Mouse (Mus musculus): Measurements from ENCODE around the gene Zfp689. TPM values are rescaled to one million over a fixed set of nuclear protein-coding genes. Genes with fewer than 3 reads are reported as not detected.

Gene Zfp689
- polyA plus RNA-seq, 1 experiment from 2014 or later: 4.3 TPM

DNA sequence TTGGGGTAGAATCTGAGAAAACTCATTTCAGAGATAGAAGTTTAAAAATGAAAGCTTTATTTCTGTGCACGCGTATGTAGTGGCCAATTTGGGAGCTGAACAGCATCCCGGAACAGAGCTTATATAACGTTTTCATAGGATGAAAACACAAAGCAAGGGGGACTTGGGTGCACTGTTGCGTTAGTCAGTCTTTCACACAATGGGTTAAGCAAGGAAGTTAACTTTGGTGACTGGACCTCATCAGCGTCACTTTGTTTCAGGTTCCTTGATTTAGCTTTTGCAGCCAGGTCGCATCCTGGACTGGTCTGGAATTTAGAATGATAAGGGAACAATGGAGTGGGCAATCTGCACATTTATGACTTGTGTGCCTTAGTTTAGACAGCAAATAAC is 55.0 kb downstream of the Zfp689 start:
- Histone ChIP-seq H3K27ac (ENCODE audit: low read length) (peak overlapping the region; percentile 56), H3K4me2 (ENCODE audit: low read depth, low read length) (peak overlapping the region; percentile 72), H3K4me1 (ENCODE audit: control insufficient read depth, insufficient read depth, low read length) (peaks cover 11% of the 10 kb centered on the region), H3K9me3 (replicated peaks; ENCODE audit: control insufficient read depth, low read length) (no peaks in the 10 kb centered on the region), H3K9ac (ENCODE audit: low read length) (peak overlapping the region; percentile 65), H3K4me3 (ENCODE audit: low read length) (peak overlapping the region; percentile 71), H3K36me3 (ENCODE audit: control insufficient read depth, insufficient read depth) (peaks cover 5% of the 10 kb centered on the region; the same call in 1 of the 2 replicates), H3K27me3 (ENCODE audit: control insufficient read depth, insufficient read depth, low read length) (no peaks in the 10 kb centered on the region)
- 11% methylated on average over 7 of the region's 7 CpGs for WGBS
- peak; percentile 0; the same call in 1 of the 2 replicates for ATAC-seq (replicated peaks; ENCODE audit: extremely low read depth, insufficient read depth, low FRiP score)

DNA sequence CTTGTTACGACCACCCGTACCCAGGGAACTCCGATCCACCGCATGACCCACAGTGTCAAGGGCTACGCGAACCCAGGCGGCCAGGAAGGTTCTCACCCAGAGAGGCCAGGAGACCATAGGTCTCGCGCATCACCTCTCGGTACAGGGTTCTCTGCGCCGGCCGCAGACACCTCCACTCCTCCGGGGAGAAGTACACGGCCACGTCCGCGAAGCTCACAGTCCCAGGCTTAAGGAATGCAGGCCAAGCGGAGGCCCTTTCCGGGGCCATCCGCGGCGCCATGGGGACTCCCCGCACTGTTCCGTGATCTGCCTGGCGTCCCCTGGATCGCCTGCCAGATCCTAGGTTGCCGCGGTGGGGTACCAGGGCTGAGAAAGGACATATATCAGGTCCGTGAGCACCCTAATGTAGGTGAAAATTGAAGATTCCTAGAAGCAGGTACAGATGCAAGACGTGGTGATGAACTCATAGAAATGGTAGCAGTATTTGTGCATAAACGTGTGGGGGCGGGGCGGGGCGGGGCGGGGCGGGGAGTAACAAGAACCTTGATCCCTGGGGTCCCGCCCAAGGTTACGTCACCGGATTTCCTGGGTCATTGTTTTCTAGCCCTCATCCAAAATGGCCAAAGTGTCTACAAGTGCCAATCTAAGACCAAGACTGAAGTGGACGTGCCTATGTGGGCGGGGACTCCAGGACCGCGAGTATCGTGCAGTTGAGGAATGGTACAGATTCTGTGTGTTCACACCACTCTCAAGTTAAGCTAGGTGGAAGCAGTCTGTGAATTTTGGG is 55.6 kb downstream of the Zfp689 start, which contains the start of gene E430018J23Rik:
Gene E430018J23Rik (minus strand): TSS at position 473 of the 787 bp plus-strand sequence.
- H3K9me3 ChIP-seq (replicated peaks; ENCODE audit: control insufficient read depth, low read length): no peaks in the 10 kb centered on the region
- H3K36me3 ChIP-seq (ENCODE audit: control insufficient read depth, insufficient read depth): peaks cover 5% of the 10 kb centered on the region; the same call in 1 of the 2 replicates
- peak within 1 kb of the TSS; percentile 89 for H3K27ac ChIP-seq (ENCODE audit: low read length)
- peaks cover 11% of the 10 kb centered on the region for H3K4me1 ChIP-seq (ENCODE audit: control insufficient read depth, insufficient read depth, low read length)
- peak within 1 kb of the TSS; percentile 71 for H3K4me3 ChIP-seq (ENCODE audit: low read length)
- peak; percentile 96 for ATAC-seq (replicated peaks; ENCODE audit: extremely low read depth, insufficient read depth, low FRiP score)
- H3K9ac ChIP-seq (ENCODE audit: low read length): peak within 1 kb of the TSS; percentile 88
- H3K4me2 ChIP-seq (ENCODE audit: low read depth, low read length): peak within 1 kb of the TSS; percentile 72
- under 1% methylated on average over 44 of the region's 45 CpGs for WGBS
- no peaks in the 10 kb centered on the region for H3K27me3 ChIP-seq (ENCODE audit: control insufficient read depth, insufficient read depth, low read length)

DNA sequence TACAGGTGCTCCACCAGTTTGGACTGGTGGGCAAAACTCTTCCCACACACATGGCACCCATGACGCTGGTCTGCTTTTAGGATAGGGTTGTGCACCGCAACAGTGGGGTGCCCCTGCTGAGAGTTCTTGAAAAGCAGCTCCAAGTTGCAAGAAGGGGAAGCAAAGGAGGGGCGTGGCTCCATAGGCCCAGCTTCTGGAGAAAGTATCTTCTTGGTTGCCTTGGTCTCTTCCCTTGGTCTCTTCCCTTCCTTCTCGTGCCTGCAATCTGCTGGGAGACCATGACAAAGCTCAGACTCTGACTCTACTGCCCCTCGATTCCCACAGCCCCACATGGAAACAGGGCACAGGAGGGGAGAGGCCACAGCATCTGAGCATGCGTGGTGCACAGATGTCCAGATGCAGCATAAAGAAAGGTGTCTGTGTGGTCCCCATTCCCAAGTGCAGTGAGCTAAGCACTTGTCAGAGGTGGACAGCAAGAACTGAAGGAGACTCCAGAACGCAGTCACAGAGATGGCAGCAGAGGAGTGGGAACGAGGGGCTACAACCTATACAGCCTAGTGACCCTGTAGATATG is 56.6 kb downstream of the Zfp689 start:
- H3K27me3 ChIP-seq (ENCODE audit: control insufficient read depth, insufficient read depth, low read length): no peaks in the 10 kb centered on the region
- H3K36me3 ChIP-seq (ENCODE audit: control insufficient read depth, insufficient read depth): peaks cover 5% of the 10 kb centered on the region; the same call in 1 of the 2 replicates
- H3K4me2 ChIP-seq (ENCODE audit: low read depth, low read length): peak overlapping the region; percentile 72
- peak overlapping the region; percentile 88 for H3K9ac ChIP-seq (ENCODE audit: low read length)
- no peak for ATAC-seq (replicated peaks; ENCODE audit: extremely low read depth, insufficient read depth, low FRiP score)
- no peak overlapping the region for H3K27ac ChIP-seq (ENCODE audit: low read length)
- H3K4me3 ChIP-seq (ENCODE audit: low read length): peak overlapping the region; percentile 71
- peaks cover 11% of the 10 kb centered on the region for H3K4me1 ChIP-seq (ENCODE audit: control insufficient read depth, insufficient read depth, low read length)
- no peaks in the 10 kb centered on the region for H3K9me3 ChIP-seq (replicated peaks; ENCODE audit: control insufficient read depth, low read length)
- 85% methylated on average over 8 of the region's 8 CpGs for WGBS

Small RNA genes within 50 kb of the gene (microRNA-seq; reads per million reads assigned to microRNA genes)
- gene Gm47278: not detected
- not detected for gene Mir7060

Other genes with a start within 250 kb of the Zfp689 start
- gene Tbc1d10b, start 240.7 kb downstream of the Zfp689 start, polyA plus RNA-seq (2015; fragmentation: Nextera tagmentation; extraction: Ambion mirVana): 15.2 and 22.3 TPM in 2 replicates
- gene Mylpf, start 240.3 kb downstream of the Zfp689 start, polyA plus RNA-seq (2015; fragmentation: Nextera tagmentation; extraction: Ambion mirVana): 16.2 and 31.6 TPM in 2 replicates
- 21.0 and 21.9 TPM in 2 replicates for gene Zfp553, start 216.1 kb downstream of the Zfp689 start, polyA plus RNA-seq (2015; fragmentation: Nextera tagmentation; extraction: Ambion mirVana)
- gene Sept1, start 216.0 kb downstream of the Zfp689 start, polyA plus RNA-seq (2015; fragmentation: Nextera tagmentation; extraction: Ambion mirVana): 35.1 and 57.5 TPM in 2 replicates
- 38.0 and 39.6 TPM in 2 replicates for gene Zfp771, start 204.9 kb downstream of the Zfp689 start, polyA plus RNA-seq (2015; fragmentation: Nextera tagmentation; extraction: Ambion mirVana)
- 129 and 142 TPM in 2 replicates for gene Dctpp1, start 188.4 kb downstream of the Zfp689 start, polyA plus RNA-seq (2015; fragmentation: Nextera tagmentation; extraction: Ambion mirVana)
- 48.7 and 52.8 TPM in 2 replicates for gene Sephs2, start 175.1 kb downstream of the Zfp689 start, polyA plus RNA-seq (2015; fragmentation: Nextera tagmentation; extraction: Ambion mirVana)
- 3.3 and 8.1 TPM in 2 replicates for gene Itgal, start 152.9 kb downstream of the Zfp689 start, polyA plus RNA-seq (2015; fragmentation: Nextera tagmentation; extraction: Ambion mirVana)
- 17.1 and 20.0 TPM in 2 replicates for gene Zfp768, start 103.6 kb downstream of the Zfp689 start, polyA plus RNA-seq (2015; fragmentation: Nextera tagmentation; extraction: Ambion mirVana)
- 5.3 and 5.5 TPM in 2 replicates for gene Zfp747, start 73.1 kb downstream of the Zfp689 start, polyA plus RNA-seq (2015; fragmentation: Nextera tagmentation; extraction: Ambion mirVana)
- 4.5 and 4.9 TPM in 2 replicates for gene 9130019O22Rik, start 62.0 kb downstream of the Zfp689 start, polyA plus RNA-seq (2015; fragmentation: Nextera tagmentation; extraction: Ambion mirVana)
- 4.7 and 5.6 TPM in 2 replicates for gene E430018J23Rik, start 55.5 kb downstream of the Zfp689 start, polyA plus RNA-seq (2015; fragmentation: Nextera tagmentation; extraction: Ambion mirVana)
- gene Zfp764, start 42.3 kb downstream of the Zfp689 start, polyA plus RNA-seq (2015; fragmentation: Nextera tagmentation; extraction: Ambion mirVana): 6.5 and 6.6 TPM in 2 replicates
- gene Zfp688, start 27.1 kb downstream of the Zfp689 start, polyA plus RNA-seq (2015; fragmentation: Nextera tagmentation; extraction: Ambion mirVana): 14.1 and 14.8 TPM in 2 replicates
- 31.6 and 31.8 TPM in 2 replicates for gene Prr14, start 10.5 kb upstream of the Zfp689 start, polyA plus RNA-seq (2015; fragmentation: Nextera tagmentation; extraction: Ambion mirVana)
- gene Fbrs, start 30.0 kb upstream of the Zfp689 start, polyA plus RNA-seq (2015; fragmentation: Nextera tagmentation; extraction: Ambion mirVana): 8.3 and 8.9 TPM in 2 replicates
- 27.7 and 29.8 TPM in 2 replicates for gene Srcap, start 62.8 kb upstream of the Zfp689 start, polyA plus RNA-seq (2015; fragmentation: Nextera tagmentation; extraction: Ambion mirVana)
- 8.7 and 9.2 TPM in 2 replicates for gene Gm42715, start 70.4 kb upstream of the Zfp689 start, polyA plus RNA-seq (2015; fragmentation: Nextera tagmentation; extraction: Ambion mirVana)
- 3.8 and 3.9 TPM in 2 replicates for gene Tmem265, start 112.2 kb upstream of the Zfp689 start, polyA plus RNA-seq (2015; fragmentation: Nextera tagmentation; extraction: Ambion mirVana)
- gene Phkg2, start 124.2 kb upstream of the Zfp689 start, polyA plus RNA-seq (2015; fragmentation: Nextera tagmentation; extraction: Ambion mirVana): 33.2 and 36.6 TPM in 2 replicates
- gene Ccdc189, start 139.4 kb upstream of the Zfp689 start, polyA plus RNA-seq (2015; fragmentation: Nextera tagmentation; extraction: Ambion mirVana): 14.0 and 15.8 TPM in 2 replicates
- gene Rnf40, start 139.6 kb upstream of the Zfp689 start, polyA plus RNA-seq (2015; fragmentation: Nextera tagmentation; extraction: Ambion mirVana): 31.1 and 33.9 TPM in 2 replicates
- 9.6 and 11.2 TPM in 2 replicates for gene Zfp629, start 166.6 kb upstream of the Zfp689 start, polyA plus RNA-seq (2015; fragmentation: Nextera tagmentation; extraction: Ambion mirVana)

Data from heart, embryonic 16.5 days (tissue).